Mouse (Mus musculus) kidney, postnatal 10 days (tissue): ENCODE data around the gene Entpd3.
"Not testable (repeated sequence)": the region's sequence is repeated elsewhere in the genome, so short reads cannot be mapped to it uniquely, and the experiment has no call there.

Experiments used
- DNase-seq: peaks from one replicate; pipeline ENCODE4 v3.0.0; 2021; ENCODE audit warnings: mixed read lengths

Entpd3 gene

DNA sequence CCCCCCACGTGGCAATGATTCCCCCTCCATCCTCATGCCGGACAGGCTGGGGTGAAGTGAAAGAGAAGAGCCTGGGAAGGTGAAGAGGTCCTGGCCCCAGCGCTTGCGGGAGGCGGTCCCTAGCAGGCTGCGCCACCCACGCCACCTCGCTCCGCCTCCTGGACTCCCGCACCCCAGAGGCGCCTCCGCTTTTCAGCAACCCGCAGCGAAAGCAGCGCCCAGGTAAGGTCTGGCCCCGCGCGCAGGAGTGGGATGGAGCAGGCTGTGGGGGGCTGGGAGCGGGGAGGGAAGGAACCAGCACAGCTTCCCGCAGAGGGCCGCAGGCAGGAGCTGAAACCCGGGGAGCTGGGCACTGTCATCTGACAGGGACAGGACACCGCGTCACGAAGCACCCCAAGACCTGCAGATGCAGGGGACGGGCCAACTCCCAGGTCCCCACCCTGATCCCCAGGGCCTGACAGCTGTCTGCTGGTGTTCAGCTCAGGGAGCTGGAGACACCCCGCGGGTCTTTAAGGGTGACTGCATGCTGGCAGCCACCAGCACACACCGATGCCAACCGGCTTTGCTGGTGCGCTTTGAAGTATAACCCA is at the start of gene Entpd3:
Entpd3 (plus strand) TSS at position 157 of the 590 bp plus-strand sequence.
- DNase-seq, result peak; percentile 31

DNA sequence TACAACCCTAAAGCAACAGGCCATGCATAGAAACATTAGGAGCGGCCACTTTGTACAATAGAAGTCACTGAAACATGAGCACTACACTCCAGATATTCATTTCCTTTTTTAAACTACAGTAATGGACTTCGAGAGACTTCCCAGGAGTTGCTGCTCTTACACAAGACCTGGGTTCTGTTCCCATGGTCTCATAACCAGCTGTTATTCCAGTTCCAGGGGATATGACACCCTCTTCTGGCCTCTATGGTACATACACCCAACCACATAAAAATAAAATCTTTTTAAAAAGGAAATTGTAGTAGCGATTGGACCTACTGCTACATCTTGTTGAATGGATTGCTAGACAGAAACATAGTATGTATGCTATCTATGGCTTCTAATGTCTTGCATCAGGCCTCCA is 48.1 kb upstream of the Entpd3 start:
- DNase-seq, result no peak

DNA sequence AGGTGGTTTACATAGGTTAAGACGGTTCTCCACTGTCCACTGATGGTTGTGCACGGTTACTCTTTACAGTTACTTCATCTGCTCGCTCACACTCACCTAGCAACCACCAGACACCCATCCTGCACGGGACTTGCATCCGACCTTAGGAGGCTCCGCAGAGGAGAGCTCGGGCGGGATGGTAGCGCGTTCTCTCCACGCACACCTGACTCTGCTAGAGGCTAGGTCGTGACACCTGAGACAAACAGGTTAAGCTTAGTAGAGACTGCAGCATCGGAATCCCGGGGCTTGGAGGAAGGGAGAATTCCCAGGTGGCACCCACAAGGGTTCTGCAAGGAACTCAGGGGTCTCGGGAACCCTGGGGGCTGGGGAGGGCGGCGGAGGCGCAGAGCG is 47.6 kb upstream of the Entpd3 start, which contains the start of gene Eif1b:
Eif1b (plus strand) TSS at position 223 of the 390 bp plus-strand sequence.
- DNase-seq, result no peak

DNA sequence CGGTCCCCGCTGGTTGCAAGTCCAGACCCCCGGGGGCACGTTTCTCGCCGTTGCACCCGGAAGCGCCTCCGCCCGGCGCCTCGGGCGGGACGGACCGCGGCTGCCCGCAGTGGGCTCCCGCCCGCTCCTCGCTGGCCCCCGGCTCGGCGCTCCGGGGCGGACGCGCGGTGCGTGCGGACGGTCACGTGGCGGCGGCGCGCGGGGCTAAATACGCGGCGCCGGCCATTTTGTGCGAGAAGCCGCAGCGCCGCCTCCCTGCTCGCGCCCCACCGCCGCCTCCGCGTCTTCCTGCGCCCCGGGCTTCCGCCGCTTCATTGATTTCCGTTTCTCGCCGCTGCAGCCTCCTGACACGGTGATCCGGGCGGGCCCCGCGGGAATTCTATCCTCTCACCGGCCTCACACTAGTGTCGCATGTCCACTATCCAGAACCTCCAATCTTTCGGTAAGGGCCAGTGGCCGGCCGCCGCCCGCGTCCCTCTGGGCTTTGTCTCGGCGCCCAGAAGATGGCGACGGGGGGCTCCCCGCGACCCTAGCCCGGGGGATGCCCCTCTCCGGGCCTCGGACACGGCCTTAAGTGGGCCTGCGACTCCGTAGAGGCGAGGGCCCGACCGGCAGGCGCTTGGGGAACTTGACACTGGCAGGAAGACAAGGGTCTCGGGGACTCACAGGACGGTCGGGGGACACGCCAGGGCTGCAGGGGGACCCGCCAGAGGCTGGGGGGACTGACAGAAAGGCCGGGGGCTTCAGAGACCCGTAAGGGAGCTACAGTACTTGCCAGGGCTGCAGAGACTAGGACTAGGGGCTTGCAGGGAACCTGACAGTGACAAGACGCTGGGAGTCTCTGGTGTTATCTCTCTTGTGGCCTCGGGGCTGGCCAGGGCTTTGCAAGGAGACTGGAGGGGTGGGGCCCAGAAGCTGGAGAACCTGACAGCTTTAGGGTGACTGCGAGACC is 46.9 kb upstream of the Entpd3 start:
- peak; percentile 89 for DNase-seq

DNA sequence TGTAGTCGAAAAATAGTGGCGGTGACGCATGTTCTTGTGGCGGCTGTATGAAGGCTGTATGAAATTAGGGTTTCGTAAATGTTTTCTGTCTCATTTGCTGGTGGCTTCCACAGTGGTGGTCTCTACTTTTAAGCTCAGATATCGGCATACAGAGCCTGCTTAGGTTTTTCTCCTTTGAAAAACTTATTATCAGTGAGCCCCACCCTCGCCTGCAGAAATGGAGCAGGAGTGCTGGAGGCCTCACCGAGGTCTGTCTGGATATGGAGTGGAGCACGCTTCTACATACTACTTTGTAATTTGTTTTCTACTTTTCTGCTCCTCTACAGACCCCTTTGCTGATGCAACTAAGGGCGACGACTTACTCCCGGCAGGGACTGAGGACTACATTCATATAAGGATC is 45.8 kb upstream of the Entpd3 start:
- DNase-seq, result no peak

DNA sequence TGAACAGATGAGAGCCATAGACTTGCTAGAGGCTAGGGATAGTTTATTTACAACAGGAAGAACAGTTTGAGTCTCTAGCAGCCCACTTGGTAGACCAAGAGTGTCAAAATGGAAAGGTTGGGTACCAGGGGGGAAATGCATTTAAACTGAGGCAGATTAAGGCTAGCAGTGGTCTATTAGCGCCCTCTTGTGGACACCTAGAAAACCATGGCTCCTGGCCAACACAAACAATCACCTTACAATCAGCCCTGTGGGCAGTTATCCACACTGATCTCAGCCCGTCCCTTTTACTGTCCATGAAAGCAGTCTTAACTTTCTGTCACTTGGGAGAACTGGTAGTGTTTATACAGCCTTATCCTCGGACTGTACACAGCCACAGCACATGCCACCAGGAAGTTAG is 42.9 kb upstream of the Entpd3 start:
- peak; percentile 78 for DNase-seq

DNA sequence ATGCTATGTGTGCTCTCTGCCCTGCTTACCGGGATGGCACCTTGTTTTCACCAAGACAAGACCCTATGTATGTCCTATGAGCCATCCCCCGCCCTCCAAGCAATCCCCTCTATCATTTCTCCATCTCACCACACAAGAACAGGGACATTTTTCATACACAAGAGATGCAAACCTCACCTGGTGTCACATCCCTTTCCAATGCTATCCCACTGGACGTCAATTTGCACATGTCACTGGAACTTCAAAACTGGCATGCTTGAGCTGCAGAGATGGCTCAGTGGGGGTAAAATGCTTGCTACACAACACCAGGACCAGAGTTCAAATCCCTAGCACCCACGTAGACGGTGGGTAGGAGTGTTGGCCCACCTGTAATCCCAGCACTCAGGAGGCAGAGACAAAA is 41.6 kb upstream of the Entpd3 start:
- DNase-seq, result no peak

DNA sequence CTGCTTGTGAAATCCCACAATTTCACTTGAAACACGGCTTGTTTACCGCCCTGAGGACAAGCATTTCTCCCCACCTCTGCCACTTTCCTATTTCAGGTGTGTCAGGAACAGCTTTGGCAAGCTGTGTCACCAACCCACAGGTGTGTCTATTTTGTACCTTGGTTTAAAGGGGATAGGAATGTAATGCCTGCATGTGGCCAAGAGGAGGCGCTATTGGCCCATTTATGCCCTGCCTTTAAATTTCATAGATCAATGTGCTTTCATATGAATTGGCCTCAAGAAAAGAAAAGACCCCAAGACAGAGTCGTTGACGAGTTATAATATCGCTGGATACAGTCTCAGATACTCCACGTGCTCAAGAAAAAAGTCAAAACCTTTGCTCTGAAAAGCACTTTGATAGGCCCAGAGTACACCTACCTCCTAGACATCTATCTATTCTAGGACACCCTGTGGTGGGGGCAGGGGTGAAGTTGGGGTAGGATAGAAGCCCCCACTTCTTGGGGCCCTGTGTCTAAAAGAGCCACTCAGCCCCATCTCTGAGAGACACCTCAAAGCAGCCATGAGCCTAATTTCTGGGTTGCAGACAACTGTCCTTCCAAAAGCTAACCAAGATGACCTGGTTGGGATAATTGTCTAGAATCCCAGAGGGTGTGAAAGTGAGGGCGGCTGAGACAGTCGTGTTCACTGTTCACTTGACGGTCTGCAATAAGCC is 38.3 kb upstream of the Entpd3 start:
- no peak for DNase-seq

DNA sequence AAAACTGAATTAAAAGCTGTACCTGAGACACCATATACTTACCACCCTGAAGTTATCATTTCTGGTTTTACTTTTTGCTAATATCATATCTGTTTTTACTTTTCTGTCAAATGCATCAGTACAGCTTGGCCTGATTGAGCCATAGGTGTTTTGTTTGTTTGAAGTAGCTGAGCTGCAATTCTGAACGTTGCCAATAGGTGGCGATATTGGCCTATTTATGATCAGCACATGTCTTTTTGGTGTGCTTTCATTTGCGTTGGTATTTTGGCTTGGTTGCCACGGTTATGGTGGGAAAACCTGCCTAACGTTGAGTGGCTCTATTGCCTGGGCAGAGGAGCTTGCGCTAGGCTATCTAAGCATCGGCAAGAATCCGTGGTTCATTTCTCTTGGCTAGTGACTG is 37.6 kb upstream of the Entpd3 start:
- peak; percentile 87 for DNase-seq

DNA sequence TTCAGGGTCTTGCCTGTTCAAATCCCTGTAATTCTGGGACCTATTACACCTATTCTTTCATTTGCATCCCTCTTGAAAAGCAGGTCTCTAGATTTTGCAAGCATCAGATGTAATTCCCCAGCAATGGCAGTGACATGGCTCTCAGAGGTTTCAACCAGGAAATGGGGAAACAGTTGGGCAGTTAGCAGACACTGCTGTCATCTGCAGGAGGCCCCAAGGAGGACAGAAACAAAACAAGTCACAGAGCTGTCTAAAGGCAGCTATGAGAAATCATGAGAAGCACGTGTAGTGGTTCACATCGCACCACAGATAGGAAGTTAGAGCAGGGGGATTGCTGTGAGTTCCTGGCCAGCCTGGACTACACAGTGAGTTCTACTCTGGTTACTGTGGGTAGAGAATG is 35.2 kb upstream of the Entpd3 start:
- DNase-seq, result no peak

DNA sequence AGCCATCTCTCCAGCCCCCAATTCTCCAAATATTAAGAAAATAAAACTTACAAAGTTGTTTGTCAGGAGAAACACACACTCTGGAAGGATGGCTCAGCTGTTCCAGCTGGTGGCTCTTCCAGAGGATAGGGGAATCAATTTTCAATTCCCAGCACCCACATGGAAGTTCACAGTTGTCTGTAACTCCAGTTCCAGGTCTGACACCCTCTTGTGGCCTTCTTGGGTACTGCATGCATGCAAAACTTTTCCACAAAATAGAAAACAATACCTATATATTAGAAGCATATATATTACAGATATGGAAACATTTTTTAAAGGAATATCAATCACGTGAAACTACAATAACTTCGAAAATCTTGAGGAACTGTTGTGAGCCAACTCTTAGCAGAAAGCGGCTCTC is 27.8 kb upstream of the Entpd3 start:
- DNase-seq, result peak; percentile 53

DNA sequence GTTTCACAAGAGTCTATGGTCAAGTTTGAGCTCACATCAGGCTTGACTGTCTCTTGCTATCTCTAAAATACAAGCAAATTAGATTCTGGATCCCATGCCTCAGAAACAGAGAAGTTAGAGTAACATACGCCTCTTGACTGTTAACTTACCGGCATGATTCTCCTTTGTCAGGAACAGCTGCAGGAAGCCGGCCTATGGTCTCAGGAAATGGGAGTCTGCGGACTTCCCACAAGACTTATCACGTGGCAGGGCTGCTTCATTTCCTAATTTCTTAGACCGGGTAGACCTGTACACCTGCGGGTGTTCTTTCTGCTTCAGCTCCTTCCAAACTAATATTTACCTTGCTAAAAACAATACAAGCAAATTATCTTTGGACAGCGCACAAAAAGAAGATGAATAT is 22.9 kb upstream of the Entpd3 start:
- DNase-seq, result peak; percentile 24

DNA sequence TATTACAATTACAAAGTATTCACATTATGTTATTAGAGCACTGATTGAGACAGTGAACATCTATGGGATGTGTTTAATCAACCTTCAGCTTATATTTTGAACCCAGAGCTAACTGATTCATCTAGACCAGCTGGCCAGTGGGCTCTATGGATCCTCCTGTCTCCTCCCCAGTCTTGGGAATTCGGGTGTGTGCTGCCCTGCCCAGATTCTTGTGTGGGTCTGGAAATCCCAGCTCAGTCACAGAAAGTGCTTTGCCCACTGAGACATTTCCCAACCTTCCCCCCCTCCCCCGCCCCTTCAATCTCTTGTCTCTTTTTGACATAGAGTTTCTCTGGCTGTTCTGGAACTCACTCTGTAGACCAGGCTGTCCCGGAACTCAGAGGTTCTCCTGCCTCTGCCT is 20.7 kb upstream of the Entpd3 start:
- DNase-seq, result no peak

DNA sequence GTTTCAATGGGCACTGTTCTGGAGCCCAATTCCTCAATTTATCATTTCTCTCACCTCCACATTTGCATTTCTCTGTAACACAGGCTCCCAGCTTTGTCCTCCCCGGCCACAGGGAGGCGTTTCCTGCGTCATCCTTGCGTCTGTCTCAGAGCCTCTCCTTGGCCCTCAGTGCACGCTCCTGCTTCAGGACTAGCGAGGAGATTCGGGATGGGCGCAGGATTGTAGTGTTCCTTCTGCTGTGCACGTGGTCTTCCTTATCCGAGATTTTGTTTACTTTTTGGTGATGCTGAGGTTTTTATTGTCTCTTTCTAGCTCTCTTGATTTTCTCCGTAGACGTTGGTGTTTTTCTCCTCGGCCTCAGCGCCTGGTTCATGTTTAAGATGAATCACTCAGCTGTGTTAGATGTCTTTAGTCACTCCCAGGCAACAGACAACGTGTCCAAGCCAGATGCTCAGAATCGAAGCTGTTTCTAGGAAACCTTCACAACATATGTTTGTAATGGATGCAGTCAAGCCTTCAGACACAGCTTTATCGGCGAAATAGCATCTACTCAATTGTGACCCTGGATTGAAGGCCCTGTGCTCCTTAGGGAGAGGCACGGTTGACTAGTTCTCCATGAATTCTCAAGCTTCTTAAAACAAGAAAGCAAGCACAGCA is 20.0 kb upstream of the Entpd3 start:
- no peak for DNase-seq

DNA sequence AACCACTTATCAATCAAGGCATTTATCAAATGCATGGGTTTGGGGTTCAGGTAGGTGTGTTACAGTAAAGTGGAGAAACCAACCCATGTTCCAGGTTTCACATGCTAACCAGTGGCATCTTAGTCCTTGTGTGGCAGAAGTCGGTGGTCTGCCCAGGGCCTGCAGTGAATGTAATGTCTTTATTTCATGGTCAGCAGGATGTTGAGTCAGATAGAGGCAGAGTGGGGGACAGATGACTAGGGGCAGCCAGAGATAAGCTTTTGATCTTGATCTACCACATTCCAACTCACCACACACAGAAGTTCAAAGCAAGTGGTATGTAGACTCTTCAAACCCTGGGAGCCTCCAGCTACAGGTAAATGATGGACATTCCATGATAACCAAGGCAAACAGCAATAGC is 18.5 kb upstream of the Entpd3 start:
- no peak for DNase-seq

DNA sequence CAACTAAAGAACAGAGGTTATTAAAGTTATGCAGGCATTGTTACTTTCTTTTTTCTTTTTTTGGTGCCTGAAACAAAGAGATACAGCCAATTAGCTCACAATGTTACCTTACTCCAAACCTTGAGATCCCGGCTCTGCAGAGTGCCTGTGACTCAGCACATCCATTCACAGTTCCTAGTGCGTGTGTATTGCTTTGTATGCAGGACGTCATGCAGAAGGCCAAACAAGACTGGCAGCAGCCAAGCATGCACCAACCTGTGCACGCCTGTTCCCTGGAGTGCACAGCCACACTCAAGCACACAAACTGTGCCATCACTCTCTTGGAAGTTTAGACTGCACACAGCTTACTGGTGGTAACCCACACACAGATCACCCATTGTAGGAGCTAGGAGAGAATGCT is 12.3 kb upstream of the Entpd3 start:
- DNase-seq, result no peak

DNA sequence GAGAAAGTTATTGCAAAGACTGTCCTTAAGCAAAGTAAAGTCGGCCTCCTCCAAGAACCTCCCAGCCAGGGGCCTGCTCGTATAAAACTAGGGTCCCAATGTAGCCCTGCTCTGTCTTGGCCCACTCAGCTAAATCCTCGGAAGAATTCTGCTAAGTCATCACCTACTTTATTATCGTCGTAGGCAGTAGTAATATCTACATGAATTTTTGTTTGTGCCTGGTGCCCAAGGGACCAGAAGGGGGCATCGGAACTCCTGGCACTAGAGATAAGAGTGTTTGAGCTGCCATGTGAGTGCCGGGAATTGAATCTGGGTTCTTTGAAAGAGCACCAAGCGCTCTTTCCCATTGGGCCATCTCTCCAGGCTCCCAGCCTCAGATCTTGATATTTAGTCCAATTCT is 11.7 kb upstream of the Entpd3 start:
- DNase-seq, result no peak

DNA sequence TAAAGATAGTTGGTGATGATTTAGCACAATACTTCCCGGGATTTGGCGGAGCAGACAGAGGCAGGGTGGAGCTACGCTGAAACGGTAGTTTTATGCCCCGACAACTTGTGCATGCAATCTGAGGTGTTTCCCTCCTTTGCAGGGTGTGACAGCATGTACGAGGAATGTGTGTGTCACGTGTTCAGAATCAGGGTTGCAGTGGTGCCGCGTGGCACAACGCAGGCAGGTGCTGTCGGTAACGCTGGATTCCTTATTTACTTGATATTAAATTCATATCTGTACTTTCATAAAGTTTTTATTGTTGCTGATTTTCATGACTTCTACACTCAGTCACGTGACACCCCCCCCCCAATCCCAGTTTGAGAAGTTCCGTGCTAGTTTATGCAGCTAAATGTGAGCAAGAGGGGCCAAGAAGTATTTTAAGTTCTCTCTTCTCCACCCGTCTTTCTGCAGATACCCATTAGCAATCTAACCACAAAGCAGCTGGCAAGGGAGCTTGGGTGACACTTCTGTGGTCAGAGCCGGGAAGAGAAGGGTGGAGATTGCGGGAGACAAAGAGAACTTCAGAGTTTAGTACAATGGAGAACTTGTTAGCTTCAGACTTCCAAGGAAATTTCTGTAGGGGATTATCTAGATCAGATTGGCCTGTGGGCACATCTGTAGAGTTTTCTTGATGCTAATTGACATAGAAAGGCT is 10.7 kb upstream of the Entpd3 start:
- DNase-seq, result no peak

DNA sequence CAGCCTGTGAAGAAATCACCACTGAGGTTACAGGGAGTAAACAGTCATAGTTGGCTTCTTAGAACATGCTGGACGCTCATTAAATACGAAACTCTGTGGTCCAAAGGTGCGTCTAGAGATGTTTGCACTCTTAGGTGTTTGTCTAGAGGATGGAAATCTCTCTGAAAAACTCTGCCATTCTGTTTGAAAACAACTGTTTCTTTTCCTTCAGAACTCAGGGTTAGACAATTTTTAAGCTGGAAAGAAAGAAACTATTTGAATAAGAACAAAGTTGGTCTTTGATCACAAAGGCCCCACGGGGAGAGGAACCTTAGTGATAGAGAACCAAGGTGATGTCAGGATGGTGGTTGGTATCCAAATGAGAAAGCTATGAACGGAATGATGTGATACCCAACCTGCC is 9.1 kb upstream of the Entpd3 start:
- DNase-seq, result no peak

DNA sequence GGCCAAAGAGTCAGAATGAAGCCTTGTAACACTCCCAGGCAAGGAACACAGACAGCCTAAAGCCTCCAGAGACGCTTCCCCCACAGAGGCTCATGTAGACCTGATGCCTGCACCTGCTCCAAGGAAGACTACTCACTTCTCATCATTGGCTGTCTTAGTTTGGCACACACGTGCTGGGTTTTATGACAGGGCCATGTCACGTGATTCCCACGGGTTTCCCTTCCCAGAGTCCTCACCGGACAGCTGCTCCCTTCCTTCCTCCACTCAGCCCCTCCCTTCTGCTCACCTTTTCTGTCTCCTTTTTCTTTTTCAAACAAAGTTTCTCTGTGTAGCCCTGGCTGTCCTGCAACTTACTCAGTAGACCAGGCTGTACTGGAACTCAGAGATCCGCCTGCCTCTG is 7.6 kb upstream of the Entpd3 start:
- DNase-seq, result no peak

DNA sequence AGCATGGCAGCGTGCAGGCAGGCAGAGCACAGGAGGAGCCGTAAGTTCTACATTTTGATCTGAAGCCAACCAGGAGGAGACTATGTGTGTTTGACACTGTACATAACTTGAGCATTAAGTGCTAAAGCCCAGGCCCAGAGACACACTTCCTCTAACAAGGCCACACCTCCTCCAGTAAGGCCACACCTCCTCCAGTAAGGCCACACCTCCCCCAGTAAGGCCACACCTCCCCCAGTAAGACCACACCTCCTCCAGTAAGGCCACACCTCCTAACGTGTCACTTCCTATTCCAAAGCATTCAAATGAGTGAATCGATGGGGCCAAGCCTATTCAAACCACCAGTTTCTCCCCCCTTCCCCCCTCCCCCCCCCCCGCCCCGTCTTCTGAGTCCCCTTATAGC is 6.9 kb upstream of the Entpd3 start:
- no peak for DNase-seq

DNA sequence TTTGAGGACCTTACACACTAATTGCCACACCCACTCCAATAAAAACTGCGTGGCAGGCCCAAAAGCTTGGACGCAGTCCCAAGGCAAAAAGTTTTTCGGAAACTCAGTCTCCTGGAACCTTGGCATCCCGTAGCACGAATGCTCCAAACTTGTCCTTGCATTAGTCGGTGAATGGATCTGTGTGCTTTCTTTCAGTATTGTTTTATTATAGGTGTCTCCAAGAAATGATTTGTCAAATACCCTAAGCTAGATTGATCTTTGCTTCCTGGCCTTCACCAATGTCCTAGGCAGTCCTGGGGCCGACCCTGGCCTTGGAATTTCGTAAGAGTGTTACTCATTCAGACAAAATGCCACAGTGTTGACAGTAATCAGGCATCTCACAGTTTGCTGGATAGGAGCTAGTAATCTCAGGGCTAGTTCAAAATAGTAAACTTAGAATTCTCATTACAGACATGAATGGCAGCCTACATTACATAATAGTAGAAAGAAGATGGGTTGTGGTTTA is 6.1 kb upstream of the Entpd3 start:
- not testable (repeated sequence) for DNase-seq
